Mouse (Mus musculus) C2C12 (cell line): ENCODE data around the gene Rnf213. TPM values are rescaled to one million over a fixed set of nuclear protein-coding genes. Genes with fewer than 3 reads are reported as not detected.

Source experiments
- H3K27me3 ChIP-seq: one replicate; pipeline ENCODE4 v1.6.1; 2011; ENCODE audit not compliant: control insufficient read depth, insufficient read depth, insufficient read length
- H3K36me3 ChIP-seq: one replicate; pipeline ENCODE4 v1.6.1; 2011; ENCODE audit not compliant: control insufficient read depth, insufficient read depth
- H3K4me3 ChIP-seq: one replicate; pipeline ENCODE4 v1.5.1; 2011; ENCODE audit warnings: mild to moderate bottlenecking, control low read depth; ENCODE audit not compliant: poor library complexity, insufficient read depth, severe bottlenecking
- H3K79me2 ChIP-seq: one replicate; pipeline ENCODE4 v1.6.1; 2011; ENCODE audit not compliant: control insufficient read depth, insufficient read depth
- H3K79me3 ChIP-seq: one replicate; pipeline ENCODE4 v1.6.1; 2011; ENCODE audit warnings: low read depth, control low read depth
- H3ac ChIP-seq: one replicate; pipeline ENCODE3; 2011; ENCODE audit warnings: low read depth; ENCODE audit not compliant: control insufficient read depth, insufficient read length
- CEBPB ChIP-seq: IDR thresholded peaks from one replicate; pipeline ENCODE4 v1.6.1; 2011; ENCODE audit warnings: low read depth, mild to moderate bottlenecking, control low read depth, moderate library complexity
- CTCF ChIP-seq: IDR thresholded peaks from one replicate; pipeline ENCODE4 v1.5.1; 2011; ENCODE audit not compliant: control insufficient read depth, insufficient read depth, insufficient read length
- FOSL1 ChIP-seq: IDR thresholded peaks from one replicate; pipeline ENCODE4 v1.8.0; 2011; ENCODE audit warnings: mild to moderate bottlenecking, low read length; ENCODE audit not compliant: poor library complexity, insufficient read depth, severe bottlenecking
- MAX ChIP-seq: IDR thresholded peaks from one replicate; pipeline ENCODE4 v1.6.1; 2011; ENCODE audit warnings: mild to moderate bottlenecking, control low read depth
- MYOD1 ChIP-seq: IDR thresholded peaks from one replicate; pipeline ENCODE4 v1.6.1; 2011; ENCODE audit warnings: low read depth; ENCODE audit not compliant: control insufficient read depth, insufficient read length
- MYOG ChIP-seq: IDR thresholded peaks from one replicate; pipeline ENCODE4 v1.6.1; 2011; ENCODE audit not compliant: control insufficient read depth, insufficient read length; ENCODE audit errors: extremely low read depth
- USF1 ChIP-seq: IDR thresholded peaks from one replicate; pipeline ENCODE4 v1.6.1; 2011; ENCODE audit warnings: low read depth, mild to moderate bottlenecking, control low read depth, moderate library complexity
- long read RNA-seq, 2 experiments: library from polyadenylated mRNA; unstranded; transcript quantifications; one replicate each; pipeline ENCODE4 v2.0.0; 2019 to 2020
- polyA plus RNA-seq: library from polyadenylated mRNA; unstranded; fragments of >200 nt; fragmentation: generic; extraction: Trizol; gene quantifications from one replicate; pipeline ENCODE4 v1.2.1, GENCODE M21; 2012; ENCODE audit warnings: missing spikeins

Rnf213 gene
- 6.3 TPM for polyA plus RNA-seq
- long read RNA-seq, experiment 1, partial matches to known transcripts: 0 of 1 reads
- long read RNA-seq, experiment 1, other reads (novel, unspliced or antisense): 1 of 1 reads
- long read RNA-seq, experiment 2, partial matches to known transcripts: 4 of 7 reads
- long read RNA-seq, experiment 2, other reads (novel, unspliced or antisense): 3 of 7 reads

DNA sequence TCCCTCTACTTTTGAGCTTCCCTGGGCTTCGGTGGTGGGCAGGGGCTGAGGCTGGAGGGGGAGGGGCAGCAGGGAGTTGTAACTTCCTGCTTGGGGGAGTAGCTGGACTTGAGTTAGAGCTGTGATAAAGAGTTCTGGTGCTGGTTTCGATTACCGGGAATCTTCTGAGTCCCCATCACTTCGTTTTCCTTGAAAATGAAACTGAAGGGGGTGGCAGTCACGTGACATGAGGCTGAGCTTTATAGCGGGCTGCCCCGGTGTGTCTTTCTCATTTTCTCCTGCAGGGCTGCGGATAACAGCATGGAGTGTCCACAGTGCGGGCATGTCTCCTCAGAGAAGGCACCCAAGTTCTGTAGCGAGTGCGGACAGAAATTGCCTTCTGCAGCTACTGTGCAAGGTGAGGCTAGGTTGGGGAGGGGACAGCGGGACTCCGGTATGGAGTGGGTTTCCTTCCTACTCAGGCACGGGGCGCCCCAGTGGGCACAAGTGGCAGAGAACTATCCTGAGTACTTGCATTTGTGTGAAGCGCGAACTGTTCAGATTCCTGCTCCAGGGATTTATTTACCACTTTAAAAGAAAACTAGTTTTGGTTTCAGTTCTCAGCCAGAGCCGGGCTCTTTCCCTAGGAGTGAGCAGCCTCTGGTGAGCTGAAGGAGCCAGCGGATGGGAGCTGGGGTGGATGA, at the start of gene Rnf213:
Rnf213 (plus strand) TSS at position 301 of the 683 bp plus-strand sequence.
- H3K36me3 ChIP-seq: peaks cover 18% of the 10 kb centered on the region
- TF ChIP-seq MAX (peak; percentile 76), CTCF (no peak), FOSL1 (no peak), USF1 (peak; percentile 98)
- H3K79me2 ChIP-seq: peaks cover 40% of the 10 kb centered on the region
- peak within 1 kb of the TSS; percentile 53 for H3K4me3 ChIP-seq
- H3ac ChIP-seq: peak within 1 kb of the TSS; percentile 81
- no peaks in the 10 kb centered on the region for H3K27me3 ChIP-seq
- H3K79me3 ChIP-seq: peaks cover 17% of the 10 kb centered on the region

DNA sequence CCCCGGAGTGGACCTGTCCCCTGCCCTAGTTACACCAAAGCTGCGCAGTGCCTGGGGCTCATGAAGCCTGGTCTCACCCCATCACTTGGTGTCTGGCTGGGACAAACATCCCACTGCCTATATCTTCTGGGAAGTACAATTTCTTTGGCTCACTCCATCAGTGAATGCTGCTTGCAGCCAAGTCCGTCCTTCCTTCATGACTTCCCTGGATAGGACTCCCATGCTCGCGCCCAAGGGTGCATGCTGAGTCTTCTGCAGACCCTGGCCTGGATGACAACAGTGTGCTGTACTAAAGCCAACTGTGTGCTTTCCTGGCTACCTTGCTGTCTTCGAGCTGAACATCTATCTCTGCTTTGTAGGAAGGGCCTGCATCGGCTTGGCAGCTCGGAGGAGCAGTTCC, 48.7 kb upstream of the Rnf213 start:
- Histone ChIP-seq H3K79me2 (no peaks in the 10 kb centered on the region), H3ac (no peak overlapping the region), H3K4me3 (no peak overlapping the region), H3K36me3 (no peaks in the 10 kb centered on the region), H3K79me3 (no peaks in the 10 kb centered on the region), H3K27me3 (peaks cover 38% of the 10 kb centered on the region)
- TF ChIP-seq CTCF: no peak
- no peak for TF ChIP-seq FOSL1
- TF ChIP-seq MAX: no peak
- no peak for TF ChIP-seq USF1
- no peak for TF ChIP-seq CEBPB
- no peak for TF ChIP-seq MYOG
- no peak for TF ChIP-seq MYOD1

DNA sequence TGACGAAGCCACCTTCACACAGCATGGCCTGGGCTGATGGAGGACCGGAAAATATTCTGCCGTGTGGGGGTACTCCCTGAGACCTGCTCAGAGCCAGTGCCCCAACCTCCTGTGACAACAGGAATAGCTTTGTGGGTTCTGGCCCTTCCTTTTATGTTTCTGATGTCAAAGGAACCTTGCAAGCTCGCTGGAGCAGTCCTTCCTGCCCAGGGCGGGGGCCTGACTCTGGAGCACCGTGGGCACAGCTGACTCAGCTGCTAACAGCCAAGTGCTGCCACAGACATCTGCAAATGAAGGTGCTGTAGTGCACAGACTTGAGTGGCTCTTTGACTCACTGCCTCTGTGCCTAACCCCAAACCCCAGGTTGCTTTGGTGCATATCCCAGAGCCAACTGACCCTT, 48.0 kb upstream of the Rnf213 start:
- H3K79me3 ChIP-seq: no peaks in the 10 kb centered on the region
- no peak for TF ChIP-seq FOSL1
- no peak for TF ChIP-seq MAX
- TF ChIP-seq CTCF: no peak
- no peak for TF ChIP-seq USF1
- no peak for TF ChIP-seq CEBPB
- TF ChIP-seq MYOD1: no peak
- no peak for TF ChIP-seq MYOG
- no peaks in the 10 kb centered on the region for H3K79me2 ChIP-seq
- H3K4me3 ChIP-seq: no peak overlapping the region
- H3ac ChIP-seq: no peak overlapping the region
- no peaks in the 10 kb centered on the region for H3K36me3 ChIP-seq
- peaks cover 38% of the 10 kb centered on the region for H3K27me3 ChIP-seq

DNA sequence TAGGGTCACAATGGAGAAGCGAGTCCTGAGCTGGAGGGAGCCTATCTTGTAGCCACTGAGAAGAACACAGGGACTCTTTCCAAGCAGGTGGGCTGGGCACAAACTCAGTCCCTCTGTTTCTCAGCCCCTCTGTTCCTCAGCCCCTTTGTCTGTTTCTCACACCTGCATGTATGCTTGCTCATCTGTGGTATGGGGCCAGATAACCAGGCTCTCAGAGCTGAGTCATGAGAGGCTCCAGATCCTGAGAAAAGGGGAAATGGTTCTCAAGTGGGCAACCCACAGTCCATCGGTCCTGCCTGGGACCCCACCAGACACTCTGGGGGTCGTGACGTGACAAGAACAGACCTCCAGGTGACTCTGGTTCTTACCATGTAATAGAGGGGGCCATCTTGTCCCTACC, 45.8 kb upstream of the Rnf213 start:
- Histone ChIP-seq H3K27me3 (peaks cover 36% of the 10 kb centered on the region), H3ac (no peak overlapping the region), H3K36me3 (no peaks in the 10 kb centered on the region), H3K79me2 (no peaks in the 10 kb centered on the region), H3K79me3 (no peaks in the 10 kb centered on the region), H3K4me3 (no peak overlapping the region)
- TF ChIP-seq MYOD1 (no peak), MYOG (no peak), CEBPB (no peak)

DNA sequence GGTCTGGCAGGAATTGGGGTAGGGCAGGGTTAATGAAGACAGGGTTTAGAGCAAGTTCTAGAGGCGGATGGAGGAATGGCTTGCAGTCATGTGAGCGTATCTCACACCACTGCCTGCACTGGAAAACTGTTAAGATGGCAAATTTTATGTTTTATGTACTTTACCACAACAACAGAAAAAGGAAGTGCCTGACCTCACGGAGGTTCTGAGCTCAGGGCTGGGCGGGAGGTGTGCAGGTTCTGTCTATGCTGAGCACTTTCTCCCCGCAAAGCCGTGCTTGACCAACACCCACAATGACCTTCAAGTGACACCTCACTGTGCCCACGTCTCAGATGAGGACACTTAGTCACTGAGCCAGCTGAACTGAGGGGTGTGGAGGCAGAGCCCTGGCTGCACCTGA, 40.8 kb upstream of the Rnf213 start:
- H3K79me2 ChIP-seq: no peaks in the 10 kb centered on the region
- no peak overlapping the region for H3K4me3 ChIP-seq
- H3K36me3 ChIP-seq: no peaks in the 10 kb centered on the region
- TF ChIP-seq USF1 (no peak), MAX (no peak), MYOG (no peak), FOSL1 (no peak), CEBPB (no peak), MYOD1 (no peak), CTCF (no peak)
- H3K27me3 ChIP-seq: peaks cover 10% of the 10 kb centered on the region
- no peak overlapping the region for H3ac ChIP-seq
- no peaks in the 10 kb centered on the region for H3K79me3 ChIP-seq

DNA sequence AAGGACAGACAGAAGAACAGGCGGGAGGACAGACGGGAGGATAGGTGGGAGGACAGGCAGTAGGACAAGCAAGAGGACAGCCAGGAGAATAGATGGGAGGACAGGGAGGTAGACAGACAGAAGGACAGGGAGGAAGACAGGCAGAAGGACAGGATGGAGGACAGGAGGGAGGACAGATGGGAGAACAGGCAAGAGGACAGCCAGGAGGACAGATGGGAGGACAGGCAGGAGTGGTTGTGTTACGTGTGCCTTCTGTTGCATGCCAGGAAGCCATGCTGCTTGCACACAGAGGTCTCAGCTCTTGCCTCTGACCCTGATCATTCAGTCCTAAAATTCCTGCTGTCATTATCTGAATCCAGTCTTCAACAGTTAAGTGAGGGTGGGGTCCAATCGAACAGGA, 39.0 kb upstream of the Rnf213 start:
- TF ChIP-seq USF1 (no peak), MAX (no peak)
- H3K79me3 ChIP-seq: no peaks in the 10 kb centered on the region
- H3K79me2 ChIP-seq: no peaks in the 10 kb centered on the region
- H3K36me3 ChIP-seq: no peaks in the 10 kb centered on the region
- no peak overlapping the region for H3ac ChIP-seq
- H3K4me3 ChIP-seq: no peak overlapping the region
- peaks cover 10% of the 10 kb centered on the region for H3K27me3 ChIP-seq
